Mouse (Mus musculus) monocyte, adult 5-6 weeks (primary cell): Measurements from ENCODE around the gene Ccdc194. TPM values are rescaled to one million over a fixed set of nuclear protein-coding genes. Genes with fewer than 3 reads are reported as not detected.

Experiments used
- ATAC-seq: fragments of 153-309, 156-312 bp; replicated peaks from 2 replicates; pipeline ENCODE4 v1.8.0; 2017; ENCODE audit warnings: mild to moderate bottlenecking; ENCODE audit not compliant: low TSS enrichment, insufficient number of reproducible peaks, severe bottlenecking, poor library complexity, low FRiP score
- total RNA-seq: library from RNA; stranded (forward); fragments of 200-1000, 200-491, 200-594 nt; gene quantifications from 3 replicates; pipeline ENCODE4 v1.2.3, GENCODE M21; 2017

Ccdc194 gene
- not detected in 3 replicates for total RNA-seq

- no peak for ATAC-seq
Observed at GRCm38 (mm10) chr8:71525226-71526050, at the start of gene Ccdc194. TSS of gene Ccdc194 (minus strand) at chr8:71525711.

GRCm38 (mm10) chr8:71575020-71575419 lies 49.5 kb upstream of the Ccdc194 start:
- ATAC-seq: no peak

- ATAC-seq: no peak
Observed at GRCm38 (mm10) chr8:71574426-71574825, 48.9 kb upstream of the Ccdc194 start.

- no peak for ATAC-seq
Observed at GRCm38 (mm10) chr8:71572847-71573633, 47.5 kb upstream of the Ccdc194 start.

GRCm38 (mm10) chr8:71572077-71572476 lies 46.6 kb upstream of the Ccdc194 start:
- no peak for ATAC-seq

- ATAC-seq: peak; percentile 74
Observed at GRCm38 (mm10) chr8:71570291-71570954, 44.9 kb upstream of the Ccdc194 start.

GRCm38 (mm10) chr8:71569366-71570290 lies 44.1 kb upstream of the Ccdc194 start:
- peak; percentile 52 for ATAC-seq

GRCm38 (mm10) chr8:71568941-71569340 lies 43.4 kb upstream of the Ccdc194 start:
- ATAC-seq: no peak

- no peak for ATAC-seq
Observed at GRCm38 (mm10) chr8:71568387-71568937, 43.0 kb upstream of the Ccdc194 start, which contains the start of gene Slc27a1. TSS of gene Slc27a1 (plus strand) at chr8:71568882.

GRCm38 (mm10) chr8:71567587-71567986 lies 42.1 kb upstream of the Ccdc194 start:
- no peak for ATAC-seq

GRCm38 (mm10) chr8:71566501-71566900 lies 41.0 kb upstream of the Ccdc194 start, which contains the start of gene Nxnl1:
TSS of gene Nxnl1 (minus strand) at chr8:71566601.
- no peak for ATAC-seq

- no peak for ATAC-seq
Observed at GRCm38 (mm10) chr8:71563992-71564391, 38.5 kb upstream of the Ccdc194 start.

- ATAC-seq: peak; percentile 44; the same call in 1 of the 2 replicates
Observed at GRCm38 (mm10) chr8:71562751-71563150, 37.2 kb upstream of the Ccdc194 start.

GRCm38 (mm10) chr8:71561401-71561800 lies 35.9 kb upstream of the Ccdc194 start:
- ATAC-seq: peak; percentile 42

- no peak for ATAC-seq
Observed at GRCm38 (mm10) chr8:71560765-71561164, 35.3 kb upstream of the Ccdc194 start.

GRCm38 (mm10) chr8:71560071-71560470 lies 34.6 kb upstream of the Ccdc194 start:
- ATAC-seq: no peak

GRCm38 (mm10) chr8:71558958-71559690 lies 33.6 kb upstream of the Ccdc194 start:
- ATAC-seq: peak; percentile 64
